Mouse (Mus musculus) lung, postnatal 4 days (tissue): ENCODE data around the gene Shkbp1.

ENCODE experiments used
- DNase-seq, 2 experiments: peaks; one replicate each; pipeline ENCODE4 v3.0.0; 2021

Shkbp1 gene

GRCm38 (mm10) chr7:27355745-27356240, at the start of gene Shkbp1:
Gene Shkbp1, minus strand, starts transcription at chr7:27356019.
- peak; percentile 91 to 92 for DNase-seq

- no peak for DNase-seq
Measured at GRCm38 (mm10) chr7:27404203-27404942, 48.6 kb upstream of the Shkbp1 start.

- peak; percentile 54 to 67 for DNase-seq
Measured at GRCm38 (mm10) chr7:27402675-27403074, 46.9 kb upstream of the Shkbp1 start.

- no peak for DNase-seq
Measured at GRCm38 (mm10) chr7:27400545-27400944, 44.7 kb upstream of the Shkbp1 start.

- peak; percentile 53 to 59 for DNase-seq
Measured at GRCm38 (mm10) chr7:27397048-27397949, 41.5 kb upstream of the Shkbp1 start.

GRCm38 (mm10) chr7:27396184-27397047, 40.6 kb upstream of the Shkbp1 start:
- peak; percentile 23 to 42 for DNase-seq

GRCm38 (mm10) chr7:27395521-27396183, 39.8 kb upstream of the Shkbp1 start:
- no peak for DNase-seq

- DNase-seq: no peak
Measured at GRCm38 (mm10) chr7:27391416-27391815, 35.6 kb upstream of the Shkbp1 start.

GRCm38 (mm10) chr7:27389213-27389612, 33.4 kb upstream of the Shkbp1 start:
- no peak for DNase-seq

- DNase-seq: peak; percentile 62 to 75
Measured at GRCm38 (mm10) chr7:27384731-27385130, 28.9 kb upstream of the Shkbp1 start.

GRCm38 (mm10) chr7:27384134-27384533, 28.3 kb upstream of the Shkbp1 start:
- DNase-seq: no peak

- no peak for DNase-seq
Measured at GRCm38 (mm10) chr7:27383233-27383632, 27.4 kb upstream of the Shkbp1 start.

- DNase-seq: no peak
Measured at GRCm38 (mm10) chr7:27381560-27381959, 25.7 kb upstream of the Shkbp1 start.

GRCm38 (mm10) chr7:27381009-27381408, 25.2 kb upstream of the Shkbp1 start:
- no peak for DNase-seq

GRCm38 (mm10) chr7:27379836-27380235, 24.0 kb upstream of the Shkbp1 start:
- no peak for DNase-seq

GRCm38 (mm10) chr7:27378431-27378830, 22.6 kb upstream of the Shkbp1 start:
- DNase-seq: peak; percentile 53

- no peak for DNase-seq
Measured at GRCm38 (mm10) chr7:27375274-27375673, 19.5 kb upstream of the Shkbp1 start.

- DNase-seq: no peak
Measured at GRCm38 (mm10) chr7:27371715-27372462, 16.1 kb upstream of the Shkbp1 start.

GRCm38 (mm10) chr7:27369111-27369510, 13.3 kb upstream of the Shkbp1 start:
- DNase-seq: no peak

GRCm38 (mm10) chr7:27367976-27368375, 12.2 kb upstream of the Shkbp1 start:
- no peak for DNase-seq
